Mouse (Mus musculus): ENCODE data around the gene Amigo1. TPM values are rescaled to one million over a fixed set of nuclear protein-coding genes. Genes with fewer than 3 reads are reported as not detected.
"Not testable (repeated sequence)": the region's sequence is repeated elsewhere in the genome, so short reads cannot be mapped to it uniquely, and the experiment has no call there.

Gene Amigo1
- polyA plus RNA-seq, 1 experiment from 2014 or later, result 4.5 TPM

GRCm38 (mm10) chr3:108212406-108212805 is 26.3 kb downstream of the Amigo1 start:
- H3K9ac ChIP-seq, result no peak overlapping the region
- 77% methylated on average over 8 of the region's 8 CpGs for WGBS
- H3K36me3 ChIP-seq, result peaks cover under 1% of the 10 kb centered on the region; the same call in 1 of the 2 replicates
- H3K4me3 ChIP-seq, result no peak overlapping the region
- no peak overlapping the region for H3K27ac ChIP-seq (ENCODE audit: poor library complexity, severe bottlenecking)
- ATAC-seq (ENCODE audit: insufficient number of reproducible peaks, low FRiP score), result no peak
- H3K9me3 ChIP-seq (replicated peaks), result no peaks in the 10 kb centered on the region
- peaks cover 13% of the 10 kb centered on the region for H3K4me1 ChIP-seq (replicated peaks)
- H3K4me2 ChIP-seq, result no peak overlapping the region
- H3K27me3 ChIP-seq (replicated peaks), result peaks cover 26% of the 10 kb centered on the region

GRCm38 (mm10) chr3:108214734-108215133 is 28.6 kb downstream of the Amigo1 start:
- H3K4me1 ChIP-seq (replicated peaks), result peaks cover 3% of the 10 kb centered on the region; the same call in 1 of the 2 replicates
- no peaks in the 10 kb centered on the region for H3K9me3 ChIP-seq (replicated peaks)
- no peaks in the 10 kb centered on the region for H3K36me3 ChIP-seq
- H3K4me2 ChIP-seq, result no peak overlapping the region
- H3K27me3 ChIP-seq (replicated peaks), result peaks cover 30% of the 10 kb centered on the region
- H3K4me3 ChIP-seq, result no peak overlapping the region
- ATAC-seq (ENCODE audit: insufficient number of reproducible peaks, low FRiP score), result no peak
- WGBS, result 9% methylated on average over 5 of the region's 5 CpGs
- H3K9ac ChIP-seq, result no peak overlapping the region
- H3K27ac ChIP-seq (ENCODE audit: poor library complexity, severe bottlenecking), result no peak overlapping the region

- Histone ChIP-seq H3K27me3 (replicated peaks) (peaks cover 57% of the 10 kb centered on the region), H3K4me2 (no peak overlapping the region), H3K27ac (ENCODE audit: poor library complexity, severe bottlenecking) (no peak overlapping the region), H3K4me1 (replicated peaks) (no peaks in the 10 kb centered on the region), H3K36me3 (no peaks in the 10 kb centered on the region), H3K9ac (no peak overlapping the region), H3K9me3 (replicated peaks) (no peaks in the 10 kb centered on the region), H3K4me3 (no peak overlapping the region)
- no peak for ATAC-seq (ENCODE audit: insufficient number of reproducible peaks, low FRiP score)
- WGBS, result 67% methylated on average over 3 of the region's 3 CpGs
Measured at GRCm38 (mm10) chr3:108220661-108221060, 34.5 kb downstream of the Amigo1 start.

GRCm38 (mm10) chr3:108225711-108226557 is 39.8 kb downstream of the Amigo1 start:
- no peaks in the 10 kb centered on the region for H3K36me3 ChIP-seq
- peaks cover 10% of the 10 kb centered on the region; the same call in 1 of the 2 replicates for H3K4me1 ChIP-seq (replicated peaks)
- H3K9me3 ChIP-seq (replicated peaks), result no peaks in the 10 kb centered on the region
- peaks cover 72% of the 10 kb centered on the region for H3K27me3 ChIP-seq (replicated peaks)
- H3K27ac ChIP-seq (ENCODE audit: poor library complexity, severe bottlenecking), result no peak overlapping the region
- H3K9ac ChIP-seq, result peak overlapping the region; percentile 63
- H3K4me2 ChIP-seq, result peak overlapping the region; percentile 92
- H3K4me3 ChIP-seq, result peak overlapping the region; percentile 57
- ATAC-seq (ENCODE audit: insufficient number of reproducible peaks, low FRiP score), result 0 out of 2 replicates have a peak, but pooled peaks have one; percentile 42
- 2% methylated on average over 66 of the region's 67 CpGs for WGBS

GRCm38 (mm10) chr3:108226558-108227350 is 40.6 kb downstream of the Amigo1 start, which contains the start of gene Sypl2:
Gene Sypl2 (minus strand): TSS chr3:108226648.
- Histone ChIP-seq H3K36me3 (no peaks in the 10 kb centered on the region), H3K27ac (ENCODE audit: poor library complexity, severe bottlenecking) (no peak within 1 kb of the TSS), H3K4me2 (peak within 1 kb of the TSS; percentile 92), H3K27me3 (replicated peaks) (peaks cover 64% of the 10 kb centered on the region), H3K9ac (peak within 1 kb of the TSS; percentile 63), H3K9me3 (replicated peaks) (no peaks in the 10 kb centered on the region), H3K4me1 (replicated peaks) (peaks cover 10% of the 10 kb centered on the region; the same call in 1 of the 2 replicates), H3K4me3 (peak within 1 kb of the TSS; percentile 57)
- ATAC-seq (ENCODE audit: insufficient number of reproducible peaks, low FRiP score), result no peak
- 6% methylated on average over 44 of the region's 44 CpGs for WGBS

GRCm38 (mm10) chr3:108227521-108227920 is 41.4 kb downstream of the Amigo1 start:
- Histone ChIP-seq H3K4me1 (replicated peaks) (peaks cover 16% of the 10 kb centered on the region), H3K36me3 (no peaks in the 10 kb centered on the region), H3K27me3 (replicated peaks) (peaks cover 57% of the 10 kb centered on the region), H3K4me3 (no peak overlapping the region), H3K9ac (no peak overlapping the region), H3K4me2 (peak overlapping the region; percentile 92), H3K9me3 (replicated peaks) (no peaks in the 10 kb centered on the region), H3K27ac (ENCODE audit: poor library complexity, severe bottlenecking) (no peak overlapping the region)
- no peak for ATAC-seq (ENCODE audit: insufficient number of reproducible peaks, low FRiP score)
- 71% methylated on average over 2 of the region's 2 CpGs for WGBS

GRCm38 (mm10) chr3:108231646-108232045 is 45.5 kb downstream of the Amigo1 start:
- H3K4me3 ChIP-seq, result no peak overlapping the region
- H3K4me1 ChIP-seq (replicated peaks), result peaks cover 8% of the 10 kb centered on the region
- H3K9me3 ChIP-seq (replicated peaks), result 0 out of 2 replicates have a peak, but pooled peaks cover 2% of the 10 kb centered on the region
- no peak overlapping the region for H3K4me2 ChIP-seq
- H3K36me3 ChIP-seq, result no peaks in the 10 kb centered on the region
- WGBS, result 69% methylated on average over 4 of the region's 4 CpGs
- H3K27me3 ChIP-seq (replicated peaks), result peaks cover 21% of the 10 kb centered on the region
- H3K9ac ChIP-seq, result no peak overlapping the region
- no peak overlapping the region for H3K27ac ChIP-seq (ENCODE audit: poor library complexity, severe bottlenecking)
- no peak for ATAC-seq (ENCODE audit: insufficient number of reproducible peaks, low FRiP score)

- WGBS, result 76% methylated on average over 4 of the region's 4 CpGs
- not testable (repeated sequence) for H3K27ac ChIP-seq (ENCODE audit: poor library complexity, severe bottlenecking); H3K4me1 ChIP-seq (replicated peaks); H3K4me3 ChIP-seq; H3K27me3 ChIP-seq (replicated peaks); H3K36me3 ChIP-seq; H3K9me3 ChIP-seq (replicated peaks); ATAC-seq (ENCODE audit: insufficient number of reproducible peaks, low FRiP score); H3K9ac ChIP-seq; H3K4me2 ChIP-seq
Measured at GRCm38 (mm10) chr3:108237474-108238102, 51.5 kb downstream of the Amigo1 start.

GRCm38 (mm10) chr3:108241243-108241839 is 55.2 kb downstream of the Amigo1 start:
- Histone ChIP-seq H3K36me3 (no peaks in the 10 kb centered on the region), H3K27ac (ENCODE audit: poor library complexity, severe bottlenecking) (no peak overlapping the region), H3K4me3 (no peak overlapping the region), H3K4me1 (replicated peaks) (no peaks in the 10 kb centered on the region), H3K9ac (no peak overlapping the region), H3K9me3 (replicated peaks) (0 out of 2 replicates have a peak, but pooled peaks cover 4% of the 10 kb centered on the region), H3K4me2 (no peak overlapping the region), H3K27me3 (replicated peaks) (no peaks in the 10 kb centered on the region)
- ATAC-seq (ENCODE audit: insufficient number of reproducible peaks, low FRiP score), result no peak
- 82% methylated on average over 3 of the region's 3 CpGs for WGBS
